Mouse (Mus musculus): ENCODE results near the gene Jakmip3.

Gene Jakmip3

DNA sequence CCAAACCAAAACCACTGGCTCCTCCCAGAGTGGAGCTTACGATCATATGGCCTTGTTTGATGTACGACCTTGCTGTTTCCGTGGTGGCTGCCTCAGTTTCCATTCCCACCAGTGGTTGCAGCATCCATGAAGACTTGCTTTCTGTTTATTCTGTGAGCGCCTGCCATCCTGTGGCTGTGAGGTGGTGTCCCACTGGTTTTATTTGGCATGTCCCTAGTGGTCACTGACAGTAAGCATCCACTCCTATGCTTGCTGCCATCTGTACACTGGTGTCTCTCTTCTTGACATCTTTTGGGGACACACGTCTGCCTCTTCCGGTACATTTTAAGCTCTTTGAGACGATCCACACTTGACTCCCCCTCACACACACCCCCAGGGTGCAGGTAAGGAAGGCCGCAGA, 7.2 kb downstream of the Jakmip3 start:
- no peak for DNase-seq (ENCODE audit: low spot score in 2 of 2)

- DNase-seq (ENCODE audit: low spot score in 2 of 2) = no peak
Measured at GRCm38 (mm10) chr7:138948309-138948708, 7.8 kb downstream of the Jakmip3 start.

- DNase-seq (ENCODE audit: low spot score in 2 of 2) = no peak
Measured at GRCm38 (mm10) chr7:138955787-138956186, 15.3 kb downstream of the Jakmip3 start.

DNA sequence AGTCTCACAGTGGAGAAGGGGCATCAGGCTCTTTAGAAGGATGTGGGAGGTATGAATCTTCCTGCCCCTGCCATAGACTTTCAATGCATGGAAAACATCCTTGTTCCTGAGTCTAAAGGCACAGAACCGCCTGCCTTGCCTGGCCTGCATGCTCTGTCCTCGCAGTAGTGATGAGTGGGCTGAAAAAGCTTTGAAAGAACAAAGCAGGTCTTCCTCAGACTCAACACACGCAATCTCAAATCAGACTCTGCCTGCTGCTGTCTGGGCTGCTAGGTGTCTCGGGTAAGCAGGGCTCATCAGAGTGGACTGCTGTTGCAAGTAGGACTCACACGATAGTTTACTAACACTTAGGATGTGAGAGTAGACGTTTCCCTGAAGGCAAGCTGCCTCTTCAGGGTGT, 16.6 kb downstream of the Jakmip3 start:
- DNase-seq (ENCODE audit: low spot score in 2 of 2) = no peak

DNA sequence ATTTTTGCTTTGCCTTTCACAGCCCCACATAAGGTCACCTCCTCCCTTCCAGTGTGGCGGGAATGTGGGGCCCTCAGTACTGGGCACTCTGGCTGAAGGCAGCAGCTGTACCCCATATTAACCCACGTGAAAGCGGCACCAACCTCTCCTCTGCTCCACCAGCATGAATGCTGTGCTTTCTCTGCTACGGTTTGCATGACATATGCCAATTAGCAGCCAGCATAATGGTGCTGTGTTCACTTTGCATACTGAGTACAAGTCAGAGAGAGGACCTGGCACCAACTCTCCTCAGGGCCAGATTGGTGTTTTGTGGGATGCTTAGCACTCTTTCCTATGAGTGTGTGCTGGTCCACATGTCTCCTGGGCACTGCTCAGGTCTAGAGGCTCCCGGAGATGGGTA, 19.2 kb downstream of the Jakmip3 start:
- DNase-seq (ENCODE audit: low spot score in 2 of 2) = no peak

- DNase-seq (ENCODE audit: low spot score in 2 of 2) = no peak
Measured at GRCm38 (mm10) chr7:138963756-138964155, 23.2 kb downstream of the Jakmip3 start.

DNA sequence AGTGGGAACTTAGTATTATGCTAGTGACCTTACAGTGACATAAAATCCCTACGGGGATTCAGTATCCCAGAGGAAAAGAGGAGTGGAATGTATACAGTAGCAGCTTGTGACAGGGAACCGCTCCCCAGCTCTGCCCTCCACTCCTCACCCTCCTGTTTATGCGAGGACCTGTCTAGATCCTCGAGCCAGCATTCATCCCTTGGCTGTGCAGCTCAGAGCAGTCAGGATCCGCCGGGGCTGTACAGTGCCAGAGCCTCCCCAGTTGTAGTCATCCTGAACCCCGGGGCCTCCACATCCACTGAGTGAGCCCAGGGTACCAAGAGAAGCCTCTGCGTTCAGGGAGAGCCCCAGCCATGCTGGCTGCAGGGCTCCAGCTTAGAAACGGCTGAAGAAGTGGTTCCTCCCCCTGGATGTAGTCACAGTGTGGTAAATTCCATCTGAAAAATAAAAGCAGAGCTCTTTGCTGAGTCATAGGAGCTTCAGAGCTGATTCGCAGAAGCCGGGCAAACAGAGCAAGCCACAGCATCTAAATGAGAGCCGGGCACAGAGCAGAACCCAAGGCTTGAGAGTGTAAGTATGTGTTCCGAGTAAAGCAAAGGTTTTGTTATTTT, 27.6 kb downstream of the Jakmip3 start:
- no peak for DNase-seq (ENCODE audit: low spot score in 2 of 2)

- DNase-seq (ENCODE audit: low spot score in 2 of 2) = no peak
Measured at GRCm38 (mm10) chr7:138977510-138977909, 37.0 kb downstream of the Jakmip3 start.

- no peak for DNase-seq (ENCODE audit: low spot score in 2 of 2)
Measured at GRCm38 (mm10) chr7:138984576-138984975, 44.0 kb downstream of the Jakmip3 start.

DNA sequence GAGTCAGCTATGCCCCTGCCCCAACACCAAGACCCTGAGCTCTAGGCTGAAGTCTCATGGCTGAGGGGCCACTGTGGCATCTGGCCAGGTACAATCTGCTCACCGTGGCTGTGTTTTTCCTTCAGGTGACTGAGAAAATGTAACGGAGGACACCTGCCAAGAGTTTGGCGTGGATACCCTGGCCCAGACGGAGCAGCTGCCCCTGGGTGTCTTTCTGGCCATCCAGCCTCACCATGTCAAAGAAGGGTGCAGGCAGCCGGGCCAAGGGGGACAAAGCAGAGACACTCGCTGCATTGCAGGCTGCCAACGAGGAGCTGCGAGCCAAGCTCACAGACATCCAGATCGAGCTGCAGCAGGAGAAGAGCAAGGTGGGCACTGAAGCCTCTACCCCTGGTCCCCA, 48.6 kb downstream of the Jakmip3 start:
- no peak for DNase-seq (ENCODE audit: low spot score in 2 of 2)

DNA sequence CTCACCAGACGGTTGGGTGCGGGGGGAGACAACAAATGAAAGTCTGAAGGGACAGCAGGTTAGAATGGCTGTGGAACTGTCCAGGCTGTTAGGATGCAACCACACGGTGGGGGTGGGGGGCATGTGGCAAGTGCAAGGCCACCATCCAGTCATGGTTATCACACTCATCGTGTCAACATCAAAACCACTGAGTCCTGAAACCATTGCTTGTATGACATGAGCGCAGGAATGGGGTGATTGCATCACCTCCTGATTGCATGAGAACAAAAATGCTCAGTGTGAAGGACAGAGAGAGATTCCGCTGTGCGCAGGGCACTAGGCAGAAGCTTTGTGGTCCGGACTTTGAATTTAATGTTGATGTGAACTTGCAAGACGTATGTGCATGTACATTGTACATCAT, 62.2 kb downstream of the Jakmip3 start:
- no peak for DNase-seq (ENCODE audit: low spot score in 2 of 2)

DNA sequence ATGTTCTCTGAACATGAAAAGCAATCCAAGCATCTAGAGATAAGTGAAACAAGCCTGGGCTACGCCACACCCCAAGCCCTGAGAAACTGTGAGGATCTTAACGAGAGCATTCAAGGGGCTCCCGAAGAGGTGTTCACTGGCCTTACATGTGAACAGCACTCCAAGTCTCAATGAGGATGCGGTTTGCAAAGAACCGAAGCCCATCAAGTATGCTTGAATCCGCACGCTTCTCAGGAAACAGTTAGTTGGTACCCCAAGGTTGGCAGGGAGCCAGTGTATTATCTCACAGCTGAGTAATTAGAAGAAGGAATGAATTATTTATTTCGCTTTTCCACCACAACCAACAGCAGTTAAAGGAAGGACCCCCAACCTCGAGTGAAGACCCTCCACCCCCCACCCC, 62.7 kb downstream of the Jakmip3 start:
- DNase-seq (ENCODE audit: low spot score in 2 of 2) = no peak

- DNase-seq (ENCODE audit: low spot score in 2 of 2) = no peak
Measured at GRCm38 (mm10) chr7:139009786-139010502, 69.4 kb downstream of the Jakmip3 start.

GRCm38 (mm10) chr7:139011027-139011426, 70.5 kb downstream of the Jakmip3 start:
- peak in 1 of 2 experiments; percentile 64 for DNase-seq (ENCODE audit: low spot score in 2 of 2)

DNA sequence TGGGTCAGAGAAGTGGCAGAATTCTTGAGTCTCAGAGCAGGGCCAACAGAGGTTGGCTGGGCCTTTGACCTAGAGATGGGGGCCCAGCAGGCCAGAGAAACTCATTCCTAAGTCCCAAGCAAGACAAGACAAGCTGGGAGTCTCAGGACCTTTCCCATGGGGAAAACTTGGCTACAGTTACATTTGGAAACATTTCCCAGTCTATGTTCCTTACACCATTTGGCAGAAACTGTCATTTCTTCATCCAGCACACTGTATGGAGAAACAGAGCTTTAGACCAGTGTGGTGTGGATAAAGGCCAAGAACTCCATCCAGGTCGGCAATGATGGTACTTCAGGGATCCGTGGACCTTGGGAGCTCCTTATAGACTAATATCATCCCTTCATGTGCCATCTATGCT, 71.1 kb downstream of the Jakmip3 start:
- DNase-seq (ENCODE audit: low spot score in 2 of 2) = no peak

- DNase-seq (ENCODE audit: low spot score in 2 of 2) = no peak
Measured at GRCm38 (mm10) chr7:139012767-139013369, 72.3 kb downstream of the Jakmip3 start.

- no peak for DNase-seq (ENCODE audit: low spot score in 2 of 2)
Measured at GRCm38 (mm10) chr7:139015143-139015542, 74.6 kb downstream of the Jakmip3 start.

DNA sequence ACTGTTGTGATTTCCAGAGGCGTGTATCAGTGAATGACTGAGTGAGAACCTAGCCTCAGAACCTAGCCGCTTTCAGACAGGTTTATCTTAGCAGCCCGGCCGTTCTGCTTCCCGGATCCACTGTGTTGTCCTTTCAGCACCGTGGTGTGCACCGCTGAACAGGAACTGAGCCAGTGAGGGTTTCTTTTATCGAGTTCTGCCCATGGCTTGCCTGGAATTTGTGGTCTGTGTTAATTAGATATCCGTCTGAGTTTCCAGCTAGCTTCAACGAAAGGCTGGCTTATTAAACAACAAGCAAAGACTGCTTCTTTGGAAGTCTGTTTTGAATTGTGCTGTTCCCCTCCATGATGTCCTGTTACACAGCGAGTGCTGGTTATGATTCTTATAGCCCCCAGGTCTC, 75.8 kb downstream of the Jakmip3 start:
- no peak for DNase-seq (ENCODE audit: low spot score in 2 of 2)

DNA sequence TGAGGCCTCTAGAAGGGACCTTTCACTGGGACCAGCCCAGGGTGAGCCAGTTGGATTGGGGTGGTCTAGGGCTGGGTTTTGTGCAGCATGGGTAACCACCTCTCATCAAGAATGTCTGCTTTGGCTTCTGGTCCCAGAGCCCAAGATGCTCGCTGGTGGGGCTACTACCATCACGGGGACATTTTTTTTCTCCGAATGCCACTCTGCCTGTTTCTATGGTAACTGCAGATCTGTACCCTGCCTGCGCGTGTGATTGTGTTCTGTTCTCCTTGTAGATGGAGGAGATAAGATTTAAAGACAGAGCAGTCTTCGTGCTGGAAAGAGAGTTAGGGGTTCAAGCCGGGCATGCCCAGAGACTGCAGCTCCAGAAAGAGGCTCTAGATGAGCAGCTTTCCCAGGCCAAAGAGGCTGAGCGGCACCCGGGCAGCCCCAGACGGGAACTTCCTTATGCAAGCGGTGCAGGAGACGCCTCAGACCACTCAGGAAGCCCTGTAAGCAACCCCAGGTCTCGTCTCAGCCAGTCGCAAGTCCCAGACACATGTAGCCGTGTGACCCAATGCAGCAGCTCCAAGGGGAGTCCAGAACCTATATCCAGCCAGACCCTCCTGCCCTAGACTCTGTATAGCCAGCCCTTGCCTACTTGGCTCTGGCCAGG, 76.8 kb downstream of the Jakmip3 start:
- no peak for DNase-seq (ENCODE audit: low spot score in 2 of 2)

- no peak for DNase-seq (ENCODE audit: low spot score in 2 of 2)
Measured at GRCm38 (mm10) chr7:139020884-139021283, 80.4 kb downstream of the Jakmip3 start.

DNA sequence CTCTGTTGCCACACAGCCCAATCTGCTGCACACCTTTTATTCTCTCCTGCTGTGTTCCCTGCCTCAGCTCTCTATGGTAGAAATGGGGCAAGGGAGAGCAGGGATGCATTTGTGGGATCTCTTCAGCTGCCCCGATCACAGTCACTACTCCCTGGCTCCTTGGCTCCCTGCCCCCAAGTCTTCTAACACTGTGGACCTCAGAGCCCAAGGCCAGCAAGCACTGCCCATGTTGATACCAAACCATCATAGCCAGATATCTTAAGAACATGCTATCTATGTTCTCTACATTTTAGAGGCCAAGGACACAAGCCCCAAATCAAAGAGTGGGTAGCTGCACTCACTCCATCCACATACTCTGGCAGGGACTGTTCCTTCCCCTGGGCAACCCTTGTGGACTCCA, 80.8 kb downstream of the Jakmip3 start:
- DNase-seq (ENCODE audit: low spot score in 2 of 2) = no peak

- no peak for DNase-seq (ENCODE audit: low spot score in 2 of 2)
Measured at GRCm38 (mm10) chr7:139027136-139027535, 86.6 kb downstream of the Jakmip3 start.

- DNase-seq (ENCODE audit: low spot score in 2 of 2) = no peak
Measured at GRCm38 (mm10) chr7:139031215-139031614, 90.7 kb downstream of the Jakmip3 start.

Measured in frontal cortex, postnatal 14 days (tissue).